Mouse (Mus musculus): ENCODE data around the gene Gdf9.

DNA sequence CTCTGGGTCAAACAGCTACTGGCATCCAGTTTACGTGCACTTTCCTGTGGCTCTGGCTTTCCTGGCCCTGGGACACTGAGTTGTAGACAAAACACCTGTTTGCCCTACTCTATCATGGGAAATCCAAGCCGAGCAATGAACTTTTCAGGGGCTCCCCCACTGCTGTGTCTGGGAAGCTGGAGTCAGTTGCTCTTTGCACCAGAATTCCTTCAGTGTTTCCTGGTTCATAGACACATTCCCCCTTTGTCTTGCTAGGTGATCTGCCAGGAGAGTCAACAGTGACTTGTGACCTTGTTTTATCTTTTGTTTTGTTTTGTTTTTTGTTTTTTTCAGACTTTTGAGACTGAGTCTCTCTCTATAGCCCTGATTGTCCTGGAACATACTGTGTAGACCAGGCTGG lies 20.5 kb downstream of the Gdf9 start:
- TF ChIP-seq CTCF (IDR thresholded peaks at IDR 0.05; ENCODE audit: insufficient read depth, low read length) (no peak), POLR2A (IDR thresholded peaks at IDR 0.05; ENCODE audit: borderline replicate concordance, extremely low read depth, low read depth, low read length) (no peak)

Measured in lung, adult 2 months (tissue).